Mouse (Mus musculus) left cerebral cortex, adult 6 months (tissue): ENCODE data around the gene Zfp719. TPM values are rescaled to one million over a fixed set of nuclear protein-coding genes. Genes with fewer than 3 reads are reported as not detected.

Experiments
- long read RNA-seq, 2 experiments: library from polyadenylated mRNA; unstranded; transcript quantifications; one replicate each; pipeline ENCODE4 v2.0.0; 2019 to 2020
- polyA plus RNA-seq: library from polyadenylated mRNA; unstranded; fragments of <200 nt; fragmentation: Nextera tagmentation; gene quantifications from 2 replicates; pipeline ENCODE4 v1.2.3, GENCODE M21; 2021

The Zfp719 gene
- 5.4 and 5.5 TPM in 2 replicates for polyA plus RNA-seq
- long read RNA-seq, experiment 1, full-length matches to known transcripts: 86 of 115 reads
- long read RNA-seq, experiment 1, partial matches to known transcripts: 6 of 115 reads
- long read RNA-seq, experiment 1, other reads (novel, unspliced or antisense): 23 of 115 reads
- long read RNA-seq, experiment 2, full-length matches to known transcripts: 7 of 11 reads
- long read RNA-seq, experiment 2, partial matches to known transcripts: 0 of 11 reads
- long read RNA-seq, experiment 2, other reads (novel, unspliced or antisense): 4 of 11 reads

GRCm38 (mm10) chr7:43579440-43580171 is at the start of gene Zfp719:
Zfp719 (plus strand) TSS chr7:43579610.

GRCm38 (mm10) chr7:43544225-43544977 is 35.0 kb upstream of the Zfp719 start, which contains the start of gene Cd33:
Cd33 (minus strand) TSS chr7:43544428.

DNA sequence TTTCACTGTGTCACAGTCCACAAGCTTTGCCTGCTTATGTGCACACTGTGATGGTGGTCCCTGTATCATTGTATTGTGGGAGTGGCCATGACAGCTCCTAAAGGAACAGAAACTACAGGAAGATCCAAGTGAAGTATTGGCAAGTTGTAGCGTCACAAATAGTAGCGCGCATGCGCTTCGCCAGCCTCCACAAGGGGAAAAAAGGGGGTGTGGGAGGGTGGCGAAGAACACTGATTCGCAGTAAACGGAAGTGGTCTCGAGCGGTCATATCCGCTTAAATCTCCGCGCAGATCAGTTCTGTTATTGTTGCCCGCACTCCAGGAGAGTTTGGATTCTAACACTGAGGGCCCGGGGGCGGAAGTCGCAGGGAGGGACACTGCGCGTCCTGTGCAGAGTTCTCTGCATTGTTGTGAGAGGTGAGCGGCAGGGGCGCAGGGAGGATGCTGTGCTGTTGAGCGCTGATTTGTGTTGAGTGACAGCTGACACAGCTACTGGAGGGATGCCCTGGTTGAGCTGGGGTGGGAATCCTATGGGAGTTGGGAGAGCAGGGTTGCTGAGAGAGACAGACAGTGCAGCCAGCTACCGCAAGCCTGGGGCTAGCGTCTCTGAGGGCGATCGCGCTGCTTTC is 17.3 kb upstream of the Zfp719 start, which contains the start of gene Zfp658:
Zfp658 (plus strand) TSS at position 251 of the 628 bp plus-strand sequence.

DNA sequence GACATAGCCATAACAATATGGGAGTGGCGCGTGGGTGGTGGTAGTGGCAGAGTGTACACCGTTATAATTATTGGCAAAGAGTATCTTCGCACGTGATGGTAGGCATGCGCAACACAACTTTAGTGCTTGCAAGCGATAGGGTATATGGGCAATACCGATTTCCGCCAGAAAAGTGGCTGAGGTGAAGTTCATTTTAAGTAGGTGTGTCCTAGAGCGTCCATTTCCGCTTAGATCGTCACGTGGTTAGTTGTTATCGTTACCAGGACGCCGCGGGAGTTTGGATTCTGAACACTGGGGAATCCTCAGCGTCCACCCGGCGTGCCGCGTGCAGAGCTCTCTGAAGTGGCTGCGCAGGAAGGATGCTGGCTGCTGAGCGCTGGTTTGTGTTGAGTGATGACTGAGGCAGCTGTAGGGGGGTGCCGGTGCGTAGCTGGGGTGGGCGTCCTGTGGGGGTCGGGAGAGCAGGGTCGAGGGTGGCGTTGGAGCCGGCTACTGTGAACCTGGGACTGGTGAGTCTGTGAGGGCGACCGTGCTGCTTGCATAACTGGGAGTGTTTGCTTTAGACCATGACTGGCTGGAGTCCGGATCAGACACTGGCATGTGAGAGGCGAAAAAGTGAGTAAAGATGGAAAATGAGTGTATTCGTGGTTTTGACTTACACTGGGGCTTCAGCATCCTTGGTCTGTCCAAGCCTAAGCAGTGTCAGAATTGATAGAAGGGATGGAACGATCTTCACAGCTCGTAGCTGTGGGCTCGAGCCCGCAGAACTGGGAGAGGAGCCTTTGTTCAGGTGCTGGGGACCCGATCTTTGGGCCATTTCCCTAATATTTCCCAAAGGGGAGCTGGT is 27.7 kb downstream of the Zfp719 start, which contains the start of gene Zfp819:
Zfp819 (plus strand) TSS at position 274 of the 847 bp plus-strand sequence.

GRCm38 (mm10) chr7:43634500-43634899 is 55.1 kb downstream of the Zfp719 start, which contains the start of gene Ceacam18:
Ceacam18 (plus strand) TSS chr7:43634707.

Other genes starting within 250 kb of the Zfp719 start
- 0.36 and 0.43 TPM in 2 replicates for gene Siglecf, start 228.3 kb upstream of the Zfp719 start, polyA plus RNA-seq
- not detected in 2 replicates for gene Siglecg, start 171.4 kb upstream of the Zfp719 start, polyA plus RNA-seq
- not detected in 2 replicates for gene Lim2, start 151.9 kb upstream of the Zfp719 start, polyA plus RNA-seq
- 0.43 and 0.44 TPM in 2 replicates for gene Nkg7, start 142.5 kb upstream of the Zfp719 start, polyA plus RNA-seq
- gene Cldnd2, start 138.8 kb upstream of the Zfp719 start, polyA plus RNA-seq: not detected in 2 replicates
- gene Etfb, start 135.5 kb upstream of the Zfp719 start, polyA plus RNA-seq: 180 and 198 TPM in 2 replicates
- 0.69 TPM in 1 of 2 replicates, not detected in the other for gene Gm45233, start 135.5 kb upstream of the Zfp719 start, polyA plus RNA-seq
- 1.1 and 2.6 TPM in 2 replicates for gene Vsig10l, start 116.5 kb upstream of the Zfp719 start, polyA plus RNA-seq
- 1.9 and 3.0 TPM in 2 replicates for gene Iglon5, start 89.5 kb upstream of the Zfp719 start, polyA plus RNA-seq
- gene 4931406B18Rik, start 73.7 kb upstream of the Zfp719 start, polyA plus RNA-seq: not detected in 2 replicates
- 4.9 and 5.2 TPM in 2 replicates for gene Cd33, start 35.2 kb upstream of the Zfp719 start, polyA plus RNA-seq
- gene Zfp658, start 17.4 kb upstream of the Zfp719 start, polyA plus RNA-seq: 1.2 and 1.6 TPM in 2 replicates
- not detected in 2 replicates for gene Zfp819, start 27.6 kb downstream of the Zfp719 start, polyA plus RNA-seq
- gene Ceacam18, start 55.1 kb downstream of the Zfp719 start, polyA plus RNA-seq: not detected in 2 replicates
- gene Siglece, start 80.6 kb downstream of the Zfp719 start, polyA plus RNA-seq: 0.54 and 0.59 TPM in 2 replicates
- gene Ctu1, start 92.4 kb downstream of the Zfp719 start, polyA plus RNA-seq: 5.3 and 6.3 TPM in 2 replicates
- not detected in 2 replicates for gene Klk14, start 110.8 kb downstream of the Zfp719 start, polyA plus RNA-seq
- gene Klk13, start 133.0 kb downstream of the Zfp719 start, polyA plus RNA-seq: not detected in 2 replicates
- gene Klk12, start 189.3 kb downstream of the Zfp719 start, polyA plus RNA-seq: not detected in 2 replicates
- not detected in 2 replicates for gene Klk11, start 195.0 kb downstream of the Zfp719 start, polyA plus RNA-seq
- gene Klk10, start 201.4 kb downstream of the Zfp719 start, polyA plus RNA-seq: 0.15 and 0.34 TPM in 2 replicates
- not detected in 2 replicates for gene Klk9, start 212.3 kb downstream of the Zfp719 start, polyA plus RNA-seq
- 9.7 and 10.3 TPM in 2 replicates for gene Klk8, start 218.0 kb downstream of the Zfp719 start, polyA plus RNA-seq
- gene Klk7, start 231.7 kb downstream of the Zfp719 start, polyA plus RNA-seq: not detected in 2 replicates
- 7.3 and 12.8 TPM in 2 replicates for gene Klk6, start 244.9 kb downstream of the Zfp719 start, polyA plus RNA-seq